Mouse (Mus musculus): Measurements from ENCODE around the gene Rbbp9. TPM values are rescaled to one million over a fixed set of nuclear protein-coding genes. Genes with fewer than 3 reads are reported as not detected.

The Rbbp9 gene
- polyA plus RNA-seq, 1 experiment from 2014 or later: 64.4 TPM

DNA sequence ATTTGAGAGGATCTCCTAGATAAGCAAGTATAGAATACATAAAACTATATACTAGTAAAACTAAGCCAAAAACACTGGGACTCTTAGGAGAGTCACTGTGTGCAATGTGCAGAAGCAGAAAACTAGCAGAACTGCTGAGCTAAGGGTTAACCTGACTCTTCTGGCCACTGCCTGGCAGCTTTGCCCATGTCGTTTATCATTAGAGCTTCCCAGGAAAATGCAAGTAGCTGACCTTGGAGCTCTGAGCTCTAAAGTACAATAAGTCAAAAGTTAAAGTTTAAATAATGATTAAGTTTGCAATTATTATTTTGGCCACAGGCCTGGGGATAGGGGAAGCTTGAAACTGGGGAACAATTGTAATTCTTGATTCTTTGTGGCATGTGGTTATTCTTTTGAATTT lies 5.2 kb downstream of the Rbbp9 start:
- H3K36me3 ChIP-seq: peaks cover 52% of the 10 kb centered on the region
- H3K27me3 ChIP-seq: no peaks in the 10 kb centered on the region
- H3K4me2 ChIP-seq (replicated peaks): no peak overlapping the region
- 53% methylated on average over 1 of the region's 1 CpGs for WGBS
- H3K27ac ChIP-seq (replicated peaks): no peak overlapping the region
- no peak overlapping the region for H3K9ac ChIP-seq
- H3K4me1 ChIP-seq: peaks cover 4% of the 10 kb centered on the region; the same call in 1 of the 2 replicates
- no peak for ATAC-seq (ENCODE audit: insufficient number of reproducible peaks, low FRiP score, low TSS enrichment, low read depth)
- no peak overlapping the region for H3K4me3 ChIP-seq (replicated peaks)
- H3K9me3 ChIP-seq (replicated peaks): no peaks in the 10 kb centered on the region

DNA sequence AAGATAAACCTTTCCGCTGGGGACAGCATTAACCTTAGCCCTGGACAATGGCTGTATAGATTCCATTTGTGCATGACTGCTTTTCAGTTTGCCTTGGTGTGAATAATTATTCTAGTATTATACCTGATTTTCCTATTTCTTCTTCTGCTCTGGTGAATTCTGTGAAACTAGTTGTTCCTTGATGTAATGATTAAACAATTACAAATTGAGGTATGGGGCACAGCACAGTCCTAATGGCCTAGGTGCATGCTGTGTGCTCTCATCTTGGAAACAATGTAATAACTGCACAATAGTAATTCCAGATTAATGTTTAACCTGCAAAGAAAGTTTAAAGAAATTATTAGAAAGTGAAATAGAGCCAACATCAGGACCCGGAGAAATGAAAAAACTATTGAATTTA lies 5.6 kb downstream of the Rbbp9 start:
- H3K9ac ChIP-seq: no peak overlapping the region
- H3K9me3 ChIP-seq (replicated peaks): no peaks in the 10 kb centered on the region
- no peaks in the 10 kb centered on the region for H3K27me3 ChIP-seq
- 93% methylated on average over 2 of the region's 2 CpGs for WGBS
- H3K4me1 ChIP-seq: peaks cover 4% of the 10 kb centered on the region; the same call in 1 of the 2 replicates
- no peak overlapping the region for H3K27ac ChIP-seq (replicated peaks)
- no peak overlapping the region for H3K4me2 ChIP-seq (replicated peaks)
- peaks cover 56% of the 10 kb centered on the region for H3K36me3 ChIP-seq
- no peak for ATAC-seq (ENCODE audit: insufficient number of reproducible peaks, low FRiP score, low TSS enrichment, low read depth)
- H3K4me3 ChIP-seq (replicated peaks): no peak overlapping the region

DNA sequence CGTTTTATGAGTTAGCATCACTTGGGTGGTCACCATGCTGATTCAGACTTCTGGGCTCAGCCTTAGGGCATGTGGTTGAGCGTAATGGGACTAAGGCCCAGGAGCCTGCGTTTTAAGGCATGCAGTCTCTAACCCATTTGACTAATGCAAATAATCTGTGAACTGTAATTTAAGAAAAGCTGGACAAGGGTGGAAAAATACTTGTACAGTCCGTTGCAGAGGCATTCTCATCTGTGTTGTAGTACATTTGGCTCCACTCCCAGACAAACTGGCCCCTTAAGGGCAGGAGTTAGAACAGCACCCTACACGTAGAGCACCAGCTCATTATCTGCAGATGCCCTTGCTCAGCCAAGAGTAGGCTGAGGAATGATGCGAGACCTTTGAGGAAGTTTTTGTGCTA lies 6.0 kb downstream of the Rbbp9 start:
- peaks cover 60% of the 10 kb centered on the region for H3K36me3 ChIP-seq
- no peak overlapping the region for H3K27ac ChIP-seq (replicated peaks)
- no peak overlapping the region for H3K4me2 ChIP-seq (replicated peaks)

DNA sequence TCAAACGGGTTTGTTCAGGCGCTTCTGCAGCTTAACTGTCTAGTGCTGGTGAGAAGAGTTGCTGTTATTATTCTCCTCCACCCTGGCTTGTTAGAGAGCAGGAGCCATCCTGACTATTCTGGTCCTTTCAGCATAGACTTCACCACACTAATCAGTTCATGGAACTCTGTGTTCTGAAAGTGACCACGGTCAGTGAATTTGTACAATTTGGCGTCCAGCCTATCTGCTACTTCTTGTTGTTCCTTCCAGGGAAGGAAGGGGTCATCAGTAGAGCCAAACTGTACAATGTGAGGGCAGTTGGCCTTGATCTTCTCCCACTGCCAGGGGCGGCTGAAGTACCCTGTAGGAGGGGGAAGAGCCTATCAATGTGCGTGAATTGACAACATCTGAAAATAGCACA lies 7.0 kb downstream of the Rbbp9 start:
- H3K36me3 ChIP-seq: peaks cover 70% of the 10 kb centered on the region
- H3K27me3 ChIP-seq: no peaks in the 10 kb centered on the region
- no peak overlapping the region for H3K4me2 ChIP-seq (replicated peaks)
- H3K27ac ChIP-seq (replicated peaks): no peak overlapping the region
- H3K9me3 ChIP-seq (replicated peaks): no peaks in the 10 kb centered on the region
- H3K9ac ChIP-seq: no peak overlapping the region
- H3K4me1 ChIP-seq: no peaks in the 10 kb centered on the region
- no peak for ATAC-seq (ENCODE audit: insufficient number of reproducible peaks, low FRiP score, low TSS enrichment, low read depth)
- H3K4me3 ChIP-seq (replicated peaks): no peak overlapping the region
- WGBS: 90% methylated on average over 6 of the region's 6 CpGs

More for the DNA sequence above, 6.0 kb downstream of the Rbbp9 start:
- 68% methylated on average over 6 of the region's 6 CpGs for WGBS
- Histone ChIP-seq H3K27me3 (no peaks in the 10 kb centered on the region), H3K4me3 (replicated peaks) (no peak overlapping the region), H3K9ac (no peak overlapping the region), H3K4me1 (peaks cover 4% of the 10 kb centered on the region; the same call in 1 of the 2 replicates), H3K9me3 (replicated peaks) (no peaks in the 10 kb centered on the region)
- no peak for ATAC-seq (ENCODE audit: insufficient number of reproducible peaks, low FRiP score, low TSS enrichment, low read depth)

DNA sequence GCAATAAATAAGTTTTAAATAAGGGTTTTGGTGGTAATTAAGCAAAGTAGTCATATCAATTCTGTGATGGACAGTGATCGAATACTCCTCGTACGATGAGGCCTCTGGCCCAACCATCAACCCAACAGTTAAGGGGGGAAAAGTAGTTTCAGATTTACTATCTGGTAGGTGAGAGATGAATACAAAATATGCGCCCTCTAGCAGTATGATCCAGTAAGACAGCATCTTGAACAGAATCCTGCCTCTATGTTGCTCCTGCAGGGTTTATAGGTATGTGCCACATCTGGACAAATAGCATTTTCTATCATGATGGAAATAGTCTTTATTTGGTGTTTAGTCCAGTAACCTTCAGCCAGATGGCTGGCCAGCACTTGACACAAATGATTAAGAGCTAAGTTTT lies 9.4 kb downstream of the Rbbp9 start:
- Histone ChIP-seq H3K36me3 (peaks cover 76% of the 10 kb centered on the region), H3K9me3 (replicated peaks) (no peaks in the 10 kb centered on the region), H3K27me3 (no peaks in the 10 kb centered on the region), H3K4me2 (replicated peaks) (no peak overlapping the region), H3K27ac (replicated peaks) (no peak overlapping the region), H3K4me1 (no peaks in the 10 kb centered on the region), H3K4me3 (replicated peaks) (no peak overlapping the region), H3K9ac (no peak overlapping the region)
- WGBS: 85% methylated on average over 4 of the region's 4 CpGs
- no peak for ATAC-seq (ENCODE audit: insufficient number of reproducible peaks, low FRiP score, low TSS enrichment, low read depth)

DNA sequence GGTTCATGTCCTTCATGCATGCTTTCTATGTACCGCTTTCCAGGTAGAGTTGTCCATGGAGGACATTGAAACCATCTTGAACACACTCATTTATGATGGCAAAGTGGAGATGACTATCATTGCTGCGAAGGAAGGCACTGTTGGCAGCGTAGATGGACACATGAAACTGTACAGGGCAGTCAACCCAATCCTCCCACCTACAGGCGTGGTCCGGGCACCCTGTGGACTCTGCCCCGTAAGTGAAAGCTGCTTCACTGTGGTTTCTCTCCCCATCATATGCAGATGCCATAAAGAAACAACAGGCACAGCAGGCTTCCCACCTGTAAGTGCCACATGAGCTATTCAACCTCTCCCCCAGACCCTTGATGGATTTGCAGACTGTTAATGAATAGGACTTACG lies 13.5 kb downstream of the Rbbp9 start:
- no peak overlapping the region for H3K4me2 ChIP-seq (replicated peaks)
- H3K9me3 ChIP-seq (replicated peaks): no peaks in the 10 kb centered on the region
- no peak for ATAC-seq (ENCODE audit: insufficient number of reproducible peaks, low FRiP score, low TSS enrichment, low read depth)
- no peak overlapping the region for H3K9ac ChIP-seq
- peaks cover 84% of the 10 kb centered on the region for H3K36me3 ChIP-seq
- H3K4me1 ChIP-seq: no peaks in the 10 kb centered on the region
- no peak overlapping the region for H3K4me3 ChIP-seq (replicated peaks)
- no peak overlapping the region for H3K27ac ChIP-seq (replicated peaks)
- H3K27me3 ChIP-seq: no peaks in the 10 kb centered on the region
- 93% methylated on average over 7 of the region's 7 CpGs for WGBS

DNA sequence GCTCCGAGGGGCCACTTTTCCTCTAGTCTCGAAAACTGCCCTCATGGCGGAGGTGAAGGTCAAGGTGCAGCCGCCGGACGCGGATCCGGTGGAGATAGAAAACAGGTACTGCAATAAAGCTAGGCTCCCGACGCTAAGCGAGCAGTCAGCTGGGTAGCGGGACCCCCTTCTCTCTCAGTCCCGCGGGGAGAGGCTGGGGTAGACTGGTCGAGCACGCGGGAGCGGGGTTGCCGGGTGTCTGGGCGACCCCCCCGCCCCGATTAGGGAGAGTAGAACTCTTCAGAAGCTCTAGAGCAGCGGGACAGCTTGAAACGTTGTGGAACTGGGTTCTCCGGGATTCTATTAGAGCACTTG lies 22.9 kb downstream of the Rbbp9 start:
- H3K27me3 ChIP-seq: peaks cover 7% of the 10 kb centered on the region; the same call in 1 of the 2 replicates
- under 1% methylated on average over 25 of the region's 25 CpGs for WGBS
- 0 out of 2 replicates have a peak, but pooled peaks have one; percentile 12 for ATAC-seq (ENCODE audit: insufficient number of reproducible peaks, low FRiP score, low TSS enrichment, low read depth)

DNA sequence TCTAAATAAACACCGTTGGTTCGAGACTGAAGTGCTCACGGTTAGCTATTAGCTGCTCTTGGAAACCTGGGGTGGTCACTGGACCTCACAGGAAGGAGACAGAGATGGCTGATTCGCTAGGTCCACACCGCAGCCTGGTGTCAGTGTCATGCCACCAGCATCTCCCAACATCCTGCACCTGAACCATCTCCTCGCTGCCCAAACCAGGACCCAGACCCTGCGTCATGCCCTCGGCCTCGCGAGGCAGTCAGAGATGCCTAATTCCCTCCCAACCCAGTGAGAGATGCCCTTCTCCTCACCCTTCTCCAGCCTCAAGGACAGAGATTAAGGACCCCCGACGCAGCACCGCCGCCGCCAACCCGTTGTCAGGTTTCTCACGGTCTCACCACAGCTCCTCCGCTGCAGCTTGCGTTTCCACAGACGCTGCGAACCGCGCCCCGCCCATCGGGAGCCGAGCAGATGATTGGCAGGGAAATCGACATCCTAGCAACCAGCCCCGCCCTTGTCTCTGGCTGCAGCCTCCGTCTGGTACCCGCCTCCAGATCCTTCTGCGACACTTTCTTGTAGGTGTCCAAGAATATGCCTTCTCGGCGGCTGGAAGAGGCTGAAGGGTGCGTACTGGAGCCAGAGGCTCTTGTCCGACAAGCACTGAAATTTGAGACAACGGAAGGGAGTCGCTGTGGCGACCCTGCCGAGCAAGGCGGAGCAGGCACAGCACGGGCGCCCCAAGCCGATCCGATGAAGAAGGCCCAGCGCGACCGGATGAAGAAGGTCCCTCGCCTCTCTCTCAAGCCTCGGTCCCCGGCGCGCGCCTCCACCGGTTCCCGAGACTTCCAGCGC lies 23.5 kb downstream of the Rbbp9 start, which contains the start of the genes Dzank1 and Polr3f:
Gene Dzank1, minus strand, starts transcription at position 434 of the 840 bp plus-strand sequence.
Gene Polr3f, plus strand, starts transcription at position 738 of the 840 bp plus-strand sequence.
- H3K9me3 ChIP-seq (replicated peaks): no peaks in the 10 kb centered on the region
- H3K4me1 ChIP-seq: peaks cover 14% of the 10 kb centered on the region; the same call in 1 of the 2 replicates
- peak within 1 kb of the TSS; percentile 93 for H3K27ac ChIP-seq (replicated peaks)
- ATAC-seq (ENCODE audit: insufficient number of reproducible peaks, low FRiP score, low TSS enrichment, low read depth): peak; percentile 96
- peaks cover 8% of the 10 kb centered on the region for H3K36me3 ChIP-seq
- 1% methylated on average over 56 of the region's 56 CpGs for WGBS
- peak within 1 kb of the TSS; percentile 86 for H3K9ac ChIP-seq
- peaks cover 7% of the 10 kb centered on the region; the same call in 1 of the 2 replicates for H3K27me3 ChIP-seq
- H3K4me2 ChIP-seq (replicated peaks): peak within 1 kb of the TSS; percentile 90
- peak within 1 kb of the TSS; percentile 72 for H3K4me3 ChIP-seq (replicated peaks)

More for the DNA sequence above, 22.9 kb downstream of the Rbbp9 start:
- H3K4me3 ChIP-seq (replicated peaks): peak overlapping the region; percentile 72
- peak overlapping the region; percentile 90 for H3K4me2 ChIP-seq (replicated peaks)
- no peaks in the 10 kb centered on the region for H3K9me3 ChIP-seq (replicated peaks)
- peak overlapping the region; percentile 86 for H3K9ac ChIP-seq
- peaks cover 12% of the 10 kb centered on the region for H3K36me3 ChIP-seq
- peaks cover 14% of the 10 kb centered on the region; the same call in 1 of the 2 replicates for H3K4me1 ChIP-seq
- H3K27ac ChIP-seq (replicated peaks): peak overlapping the region; percentile 93

DNA sequence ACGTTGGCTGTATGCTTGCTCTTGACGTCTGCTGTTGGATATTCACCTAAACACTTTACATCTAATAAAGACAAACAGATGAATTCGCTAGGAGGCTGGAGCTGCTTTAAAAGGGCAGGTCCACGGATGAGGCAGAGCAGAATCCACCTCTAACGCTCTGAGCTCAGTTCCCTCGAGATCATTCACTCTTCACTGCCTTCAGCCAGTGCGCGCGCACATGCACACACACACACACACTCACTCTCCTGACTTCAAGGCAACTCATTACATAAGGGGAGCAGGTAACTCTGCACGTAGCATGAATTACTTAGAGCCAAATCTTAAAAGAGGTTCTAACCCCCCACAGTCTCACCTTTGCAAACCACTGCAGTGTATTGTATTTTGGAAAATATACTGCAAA lies 24.8 kb downstream of the Rbbp9 start:
- Histone ChIP-seq H3K27me3 (peaks cover 7% of the 10 kb centered on the region; the same call in 1 of the 2 replicates), H3K9me3 (replicated peaks) (no peaks in the 10 kb centered on the region), H3K4me1 (peaks cover 14% of the 10 kb centered on the region; the same call in 1 of the 2 replicates), H3K4me3 (replicated peaks) (no peak overlapping the region), H3K9ac (no peak overlapping the region), H3K4me2 (replicated peaks) (no peak overlapping the region), H3K27ac (replicated peaks) (no peak overlapping the region), H3K36me3 (peaks cover 2% of the 10 kb centered on the region; the same call in 1 of the 2 replicates)
- no peak for ATAC-seq (ENCODE audit: insufficient number of reproducible peaks, low FRiP score, low TSS enrichment, low read depth)
- WGBS: 60% methylated on average over 10 of the region's 10 CpGs

DNA sequence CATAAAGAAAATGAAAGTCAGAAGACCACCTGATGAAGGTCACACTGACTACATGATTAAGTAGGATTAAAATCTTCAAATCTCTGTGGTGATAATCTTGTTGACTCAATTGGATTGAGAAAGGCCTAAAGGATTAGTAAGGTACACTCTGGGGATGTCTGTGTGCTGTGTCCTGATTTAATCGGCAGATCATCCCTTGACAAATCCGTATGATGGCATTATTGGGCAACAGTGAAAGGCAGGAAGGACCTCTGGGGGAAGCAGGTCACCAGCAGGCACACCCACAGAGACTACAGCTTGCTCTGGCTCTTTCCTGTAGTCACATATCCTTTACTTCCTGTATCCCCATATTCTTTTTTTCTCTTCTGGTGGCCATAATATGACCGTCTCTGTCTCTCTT lies 30.9 kb downstream of the Rbbp9 start:
- no peak overlapping the region for H3K27ac ChIP-seq (replicated peaks)
- no peak overlapping the region for H3K9ac ChIP-seq
- no peaks in the 10 kb centered on the region for H3K4me1 ChIP-seq
- no peak overlapping the region for H3K4me3 ChIP-seq (replicated peaks)
- no peaks in the 10 kb centered on the region for H3K9me3 ChIP-seq (replicated peaks)
- WGBS: 71% methylated on average over 3 of the region's 3 CpGs
- no peaks in the 10 kb centered on the region for H3K27me3 ChIP-seq
- H3K4me2 ChIP-seq (replicated peaks): no peak overlapping the region
- H3K36me3 ChIP-seq: no peaks in the 10 kb centered on the region
- no peak for ATAC-seq (ENCODE audit: insufficient number of reproducible peaks, low FRiP score, low TSS enrichment, low read depth)

DNA sequence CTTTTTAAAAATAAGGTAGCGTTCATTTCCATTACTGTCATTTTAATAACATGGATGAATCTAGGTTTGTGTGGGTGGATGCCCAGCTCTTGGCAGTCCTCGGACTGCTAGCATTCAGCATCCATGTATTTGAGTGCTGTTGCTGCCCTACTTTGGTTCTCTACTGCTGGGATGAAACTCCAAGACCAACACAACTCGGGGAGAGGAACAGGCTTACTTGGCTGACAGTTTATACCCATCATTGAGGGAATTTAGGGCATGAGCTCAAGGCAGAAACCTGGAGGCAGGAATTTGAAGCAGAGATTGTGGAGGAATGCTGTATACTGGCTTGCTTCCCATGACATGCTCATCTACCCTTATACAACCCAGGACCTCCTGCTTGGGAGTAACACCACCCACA lies 36.0 kb downstream of the Rbbp9 start:
- Histone ChIP-seq H3K4me3 (replicated peaks) (no peak overlapping the region), H3K9ac (no peak overlapping the region), H3K27ac (replicated peaks) (no peak overlapping the region), H3K9me3 (replicated peaks) (no peaks in the 10 kb centered on the region), H3K27me3 (no peaks in the 10 kb centered on the region), H3K4me1 (no peaks in the 10 kb centered on the region), H3K4me2 (replicated peaks) (no peak overlapping the region), H3K36me3 (no peaks in the 10 kb centered on the region)
- no peak for ATAC-seq (ENCODE audit: insufficient number of reproducible peaks, low FRiP score, low TSS enrichment, low read depth)
- 85% methylated on average over 3 of the region's 3 CpGs for WGBS
